ENCODE assay signal across 20 mouse cellular contexts in genomic region chr9:118930611-118931010, GRCm38 (mm10).
"Had no signal": no experiment of that assay in that cellular context is flagged by ENCODE, and none has a peak within 500 bp of the region (broad histone marks: within the 10 kb centered on the region; RNA-seq: fewer than 3 reads in every experiment).

No protein-coding gene starts in this region.

- H3K36me3 ChIP-seq: limb, embryonic 15.5 days; midbrain, embryonic 10.5 days; midbrain, embryonic 13.5 days; stomach, embryonic 15.5 days had no signal

- H3K27ac ChIP-seq: layer of hippocampus, adult 2 months; left cerebral cortex, adult 2 months; limb, embryonic 12.5 days; limb, embryonic 15.5 days; liver, embryonic 14.5 days; midbrain, embryonic 10.5 days; midbrain, embryonic 13.5 days; stomach, embryonic 15.5 days had no signal

- H3K27me3 ChIP-seq: limb, embryonic 12.5 days; limb, embryonic 15.5 days; midbrain, embryonic 13.5 days; stomach, embryonic 15.5 days had no signal

- H3K9me3 ChIP-seq: limb, embryonic 12.5 days; limb, embryonic 15.5 days; midbrain, embryonic 10.5 days; midbrain, embryonic 13.5 days; stomach, embryonic 15.5 days had no signal

- H3K4me2 ChIP-seq: limb, embryonic 12.5 days; limb, embryonic 15.5 days; liver, embryonic 11.5 days; midbrain, embryonic 13.5 days; stomach, embryonic 15.5 days had no signal

- H3K9ac ChIP-seq: limb, embryonic 12.5 days; limb, embryonic 15.5 days; liver, embryonic 14.5 days; liver, postnatal 0 days; lung, embryonic 14.5 days; midbrain, embryonic 13.5 days; stomach, embryonic 15.5 days had no signal

- ATAC-seq: intestine, embryonic 16.5 days; liver, postnatal 0 days; midbrain, embryonic 13.5 days; midbrain, embryonic 16.5 days had no signal

- H3K4me3 ChIP-seq: layer of hippocampus, adult 2 months; left cerebral cortex, adult 2 months; limb, embryonic 12.5 days; limb, embryonic 15.5 days; midbrain, embryonic 10.5 days; midbrain, embryonic 13.5 days; stomach, embryonic 15.5 days had no signal

- DNase-seq: kidney, adult 8-10 months; kidney, postnatal 25 days; layer of hippocampus, adult 9-11 months; liver, postnatal 0 days; lung, embryonic 14.5 days; lung, postnatal 14 days; right cerebral cortex, postnatal 25 days; spleen, adult 18-20 months; thymus, postnatal 25 days had no signal
